16 mouse cellular contexts compared by ENCODE assay signal in genomic region chr19:41114611-41115010, GRCm38 (mm10). TPM values are rescaled to one million over a fixed set of nuclear protein-coding genes. Genes with fewer than 3 reads are reported as not detected.
A peak's percentile ranks its signal among the peaks of the same experiment; 100 is the strongest.
DNase-seq lines count a peak whose midpoint lies in the region; ATAC-seq lines count a peak whose summit lies in the region.
"Had no signal": no experiment of that assay in that cellular context is flagged by ENCODE, and none has a peak within 500 bp of the region (broad histone marks: within the 10 kb centered on the region; RNA-seq: fewer than 3 reads in every experiment).

No protein-coding gene starts in this region.

- no peak overlapping the region for H3K27ac ChIP-seq in neural tube, embryonic 12.5 days
- no peak overlapping the region for H3K27ac ChIP-seq in forebrain, embryonic 16.5 days (ENCODE audit: low read length)
- no peak overlapping the region for H3K27ac ChIP-seq in midbrain, embryonic 13.5 days
- H3K27ac ChIP-seq in liver, embryonic 11.5 days (ENCODE audit: low read depth, low read length), result no peak overlapping the region
- H3K27ac ChIP-seq: limb, embryonic 12.5 days had no signal

- no peak for DNase-seq in neural tube, embryonic 10.5 days (ENCODE audit: extremely low spot score, low spot score)
- DNase-seq in thymus, adult 18-20 months, result no peak
- DNase-seq in thymus, postnatal 0 days (ENCODE audit: low spot score), result no peak
- no peak for DNase-seq in liver, embryonic 11.5 days (ENCODE audit: low spot score)
- DNase-seq: adrenal gland, postnatal 25 days; cerebellum, adult 9-10 months; liver, postnatal 0 days; lung, postnatal 4 days had no signal

- H3K4me2 ChIP-seq in neural tube, embryonic 12.5 days (replicated peaks), result no peak overlapping the region
- no peak overlapping the region for H3K4me2 ChIP-seq in forebrain, embryonic 16.5 days (ENCODE audit: low read length)
- H3K4me2 ChIP-seq in midbrain, embryonic 13.5 days (replicated peaks), result no peak overlapping the region
- H3K4me2 ChIP-seq in liver, embryonic 11.5 days, result no peak overlapping the region
- H3K4me2 ChIP-seq: limb, embryonic 12.5 days had no signal

- H3K27me3 ChIP-seq in neural tube, embryonic 12.5 days (replicated peaks), result no peaks in the 10 kb centered on the region
- H3K27me3 ChIP-seq in forebrain, embryonic 16.5 days (replicated peaks; ENCODE audit: control insufficient read depth, insufficient read depth, low read length), result no peaks in the 10 kb centered on the region; the same call in 1 of the 2 replicates
- peaks cover 85% of the 10 kb centered on the region for H3K27me3 ChIP-seq in midbrain, embryonic 13.5 days
- no peaks in the 10 kb centered on the region for H3K27me3 ChIP-seq in liver, embryonic 11.5 days (replicated peaks; ENCODE audit: control insufficient read depth, insufficient read depth, low read length)
- H3K27me3 ChIP-seq: limb, embryonic 12.5 days had no signal

- no peaks in the 10 kb centered on the region for H3K36me3 ChIP-seq in neural tube, embryonic 12.5 days
- H3K36me3 ChIP-seq in forebrain, embryonic 16.5 days (ENCODE audit: control insufficient read depth, insufficient read depth), result no peaks in the 10 kb centered on the region
- no peaks in the 10 kb centered on the region for H3K36me3 ChIP-seq in midbrain, embryonic 13.5 days
- no peaks in the 10 kb centered on the region for H3K36me3 ChIP-seq in liver, embryonic 11.5 days (ENCODE audit: control insufficient read depth, insufficient read depth, low read length)
- H3K36me3 ChIP-seq: G1E; limb, embryonic 12.5 days had no signal

- H3K9ac ChIP-seq in neural tube, embryonic 12.5 days, result no peak overlapping the region
- no peak overlapping the region for H3K9ac ChIP-seq in forebrain, embryonic 16.5 days (replicated peaks; ENCODE audit: low read depth, low read length)
- H3K9ac ChIP-seq in midbrain, embryonic 13.5 days (replicated peaks), result no peak overlapping the region
- no peak overlapping the region for H3K9ac ChIP-seq in liver, embryonic 11.5 days (ENCODE audit: low read depth, low read length)
- H3K9ac ChIP-seq: limb, embryonic 12.5 days; liver, postnatal 0 days had no signal

- 0 out of 2 replicates have a peak, but pooled peaks have one; percentile 41 for ATAC-seq in neural tube, embryonic 12.5 days (ENCODE audit: low FRiP score, low read depth)
- peak; percentile 46; the same call in 1 of the 2 replicates for ATAC-seq in forebrain, embryonic 16.5 days
- peak; percentile 69 for ATAC-seq in midbrain, embryonic 13.5 days
- no peak for ATAC-seq in liver, embryonic 11.5 days (replicated peaks; ENCODE audit: low FRiP score)
- ATAC-seq: liver, postnatal 0 days had no signal

- H3K9me3 ChIP-seq in neural tube, embryonic 12.5 days, result no peaks in the 10 kb centered on the region
- H3K9me3 ChIP-seq in forebrain, embryonic 16.5 days (ENCODE audit: control insufficient read depth, low read length), result no peaks in the 10 kb centered on the region
- no peaks in the 10 kb centered on the region for H3K9me3 ChIP-seq in midbrain, embryonic 13.5 days
- no peaks in the 10 kb centered on the region for H3K9me3 ChIP-seq in liver, embryonic 11.5 days (ENCODE audit: control insufficient read depth, low read length)
- H3K9me3 ChIP-seq: G1E; limb, embryonic 12.5 days had no signal

- peaks cover 25% of the 10 kb centered on the region for H3K4me1 ChIP-seq in neural tube, embryonic 12.5 days
- H3K4me1 ChIP-seq in forebrain, embryonic 16.5 days (replicated peaks; ENCODE audit: control insufficient read depth, insufficient read depth, low read length), result peaks cover 23% of the 10 kb centered on the region
- H3K4me1 ChIP-seq in midbrain, embryonic 13.5 days (replicated peaks), result peaks cover 28% of the 10 kb centered on the region
- H3K4me1 ChIP-seq in liver, embryonic 11.5 days (replicated peaks; ENCODE audit: control insufficient read depth, insufficient read depth, low read length), result no peaks in the 10 kb centered on the region

- WGBS in neural tube, embryonic 12.5 days, result 35% methylated on average over 5 of the region's 5 CpGs
- 3% methylated on average over 5 of the region's 5 CpGs for WGBS in forebrain, embryonic 16.5 days
- 9% methylated on average over 5 of the region's 5 CpGs for WGBS in midbrain, embryonic 13.5 days
- 55% methylated on average over 5 of the region's 5 CpGs for WGBS in liver, embryonic 11.5 days

- H3K4me3 ChIP-seq in neural tube, embryonic 12.5 days, result no peak overlapping the region
- H3K4me3 ChIP-seq in forebrain, embryonic 16.5 days (replicated peaks; ENCODE audit: low read length), result no peak overlapping the region
- H3K4me3 ChIP-seq in midbrain, embryonic 13.5 days (replicated peaks), result no peak overlapping the region
- H3K4me3 ChIP-seq in liver, embryonic 11.5 days (ENCODE audit: low read depth, low read length), result no peak overlapping the region
- H3K4me3 ChIP-seq: limb, embryonic 12.5 days had no signal

RNA-seq across cellular contexts. Expression of gene Opalin, which starts 37.7 kb away (rescaled TPM):
- not detected in 2 replicates for polyA plus RNA-seq in neural tube, embryonic 12.5 days (2016; fragmentation: Nextera tagmentation; extraction: Ambion mirVana)
- not detected in 2 replicates for polyA plus RNA-seq in forebrain, embryonic 16.5 days (2015; fragmentation: Nextera tagmentation; extraction: Ambion mirVana)
- polyA plus RNA-seq in midbrain, embryonic 13.5 days (2015; fragmentation: Nextera tagmentation; extraction: Ambion mirVana), result not detected in 2 replicates
- 0.09 and 0.12 TPM in 2 replicates for polyA plus RNA-seq in thymus, postnatal 0 days (2015; fragmentation: Nextera tagmentation; extraction: Ambion mirVana)
- not detected in 2 replicates for polyA plus RNA-seq in liver, embryonic 11.5 days (2014; fragmentation: Nextera tagmentation; extraction: Ambion mirVana)
- polyA plus RNA-seq: G1E; heart, embryonic 16.5 days; intestine, embryonic 14.5 days; kidney, embryonic 14.5 days; limb, embryonic 12.5 days; liver, postnatal 0 days had no signal
